Mouse (Mus musculus) stomach, postnatal 0 days (tissue): Measurements from ENCODE around the gene Cep89.

Experiments used
- CTCF ChIP-seq: IDR thresholded peaks from 2 replicates; pipeline ENCODE4 v1.5.1; 2016; ENCODE audit warnings: antibody characterized with exemption, low read depth, mild to moderate bottlenecking, moderate library complexity
- EP300 ChIP-seq: optimal IDR thresholded peaks from 2 replicates; pipeline ENCODE3; 2016; ENCODE audit warnings: antibody characterized with exemption

- no peak for TF ChIP-seq CTCF
- no peak for TF ChIP-seq EP300
Measured at GRCm38 (mm10) chr7:35371096-35371495, 25.7 kb upstream of the Cep89 start.
